Mouse (Mus musculus): ENCODE measurements around the gene Ptprr. TPM values are rescaled to one million over a fixed set of nuclear protein-coding genes. Genes with fewer than 3 reads are reported as not detected.

Gene Ptprr
- total RNA-seq, 2 experiments from 2014 or later: 17.0 TPM

DNA sequence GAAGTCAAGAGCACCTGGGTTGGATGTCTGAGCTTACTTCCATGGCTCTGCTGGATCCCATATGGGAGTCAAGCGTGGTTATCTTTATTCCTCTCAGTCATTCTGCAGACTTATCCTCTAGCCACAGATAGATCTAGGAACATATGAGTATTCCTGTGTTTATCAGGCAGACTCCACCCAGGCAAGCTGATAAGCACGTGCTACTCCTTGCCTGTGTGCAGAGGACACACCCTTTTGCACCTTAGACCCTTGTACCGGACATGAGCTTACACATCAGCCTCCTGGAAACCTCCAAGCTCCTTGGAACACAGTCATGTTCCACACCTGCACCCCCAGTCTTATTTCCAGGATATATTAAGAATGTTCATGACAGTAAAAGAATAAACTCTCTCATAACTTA lies 165.2 kb downstream of the Ptprr start:
- Histone ChIP-seq H3K4me3 (no peak overlapping the region), H3K27ac (no peak overlapping the region)
- no peak for DNase-seq (ENCODE audit: low spot score in 2 of 2)
- no peak for TF ChIP-seq CTCF (conservative IDR thresholded peaks at IDR 0.05)

DNA sequence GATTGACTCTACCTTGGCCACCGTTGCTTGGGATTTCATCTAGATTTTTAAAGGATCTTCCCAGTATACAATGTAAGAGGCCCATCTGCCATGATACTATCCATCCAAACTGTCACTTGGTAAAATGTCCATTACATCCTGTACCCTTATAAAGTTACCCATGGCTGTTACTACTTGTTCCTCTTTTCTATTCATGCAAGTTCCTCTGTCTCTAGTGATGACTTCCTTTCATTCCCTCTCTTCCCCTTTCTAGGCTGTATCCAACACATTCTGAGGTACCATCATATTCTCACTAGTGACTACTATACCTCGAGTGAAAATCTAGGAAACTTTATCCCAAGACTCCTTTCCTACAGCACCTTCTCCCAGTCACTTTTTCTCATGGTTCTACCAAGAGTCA lies 173.7 kb downstream of the Ptprr start:
- DNase-seq (ENCODE audit: low spot score in 2 of 2): no peak
- no peak for TF ChIP-seq CTCF (conservative IDR thresholded peaks at IDR 0.05)
- no peak overlapping the region for H3K27ac ChIP-seq
- no peak overlapping the region for H3K4me3 ChIP-seq

DNA sequence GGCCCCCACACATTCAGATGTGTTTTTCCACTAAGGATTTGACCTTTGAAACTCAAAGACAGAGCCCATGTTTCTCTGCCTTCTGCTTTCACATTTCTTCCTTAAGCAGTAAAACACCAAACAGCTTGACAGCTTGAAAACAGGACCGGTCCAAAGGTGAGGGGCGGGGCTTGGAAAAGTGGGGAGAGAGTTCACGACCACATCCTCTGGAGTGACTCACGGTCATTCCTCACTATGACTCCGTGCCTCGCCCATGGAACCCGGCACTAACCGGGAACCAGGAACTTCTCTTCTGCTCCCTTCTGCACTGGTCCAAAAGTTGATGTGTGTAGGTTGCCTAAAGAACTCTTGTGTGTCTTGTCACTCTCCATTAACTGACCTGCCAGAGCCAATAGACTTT lies 174.3 kb downstream of the Ptprr start:
- no peak for DNase-seq (ENCODE audit: low spot score in 2 of 2)
- H3K27ac ChIP-seq: no peak overlapping the region
- no peak for TF ChIP-seq CTCF (conservative IDR thresholded peaks at IDR 0.05)
- H3K4me3 ChIP-seq: no peak overlapping the region

DNA sequence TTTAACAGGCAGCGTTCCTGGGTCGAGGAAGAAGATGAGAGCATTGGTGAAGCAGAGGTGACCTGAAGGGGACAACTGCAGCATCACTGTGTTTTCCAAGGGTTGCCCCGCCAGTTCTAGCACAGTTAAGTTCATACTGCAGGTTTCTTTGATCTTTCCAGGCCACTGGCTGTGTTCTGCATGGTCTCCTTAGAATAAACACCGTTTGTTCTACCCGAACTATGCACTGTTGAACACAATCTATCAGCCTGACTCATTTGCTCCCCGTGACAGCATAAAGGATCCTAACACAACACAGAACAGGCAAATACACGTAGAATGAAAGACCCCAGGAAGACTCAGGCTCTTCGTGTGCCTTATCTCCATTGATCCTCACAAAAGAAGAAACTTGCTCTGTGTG lies 176.4 kb downstream of the Ptprr start:
- no peak overlapping the region for H3K27ac ChIP-seq
- no peak overlapping the region for H3K4me3 ChIP-seq
- TF ChIP-seq CTCF (conservative IDR thresholded peaks at IDR 0.05): no peak
- DNase-seq (ENCODE audit: low spot score in 2 of 2): no peak

DNA sequence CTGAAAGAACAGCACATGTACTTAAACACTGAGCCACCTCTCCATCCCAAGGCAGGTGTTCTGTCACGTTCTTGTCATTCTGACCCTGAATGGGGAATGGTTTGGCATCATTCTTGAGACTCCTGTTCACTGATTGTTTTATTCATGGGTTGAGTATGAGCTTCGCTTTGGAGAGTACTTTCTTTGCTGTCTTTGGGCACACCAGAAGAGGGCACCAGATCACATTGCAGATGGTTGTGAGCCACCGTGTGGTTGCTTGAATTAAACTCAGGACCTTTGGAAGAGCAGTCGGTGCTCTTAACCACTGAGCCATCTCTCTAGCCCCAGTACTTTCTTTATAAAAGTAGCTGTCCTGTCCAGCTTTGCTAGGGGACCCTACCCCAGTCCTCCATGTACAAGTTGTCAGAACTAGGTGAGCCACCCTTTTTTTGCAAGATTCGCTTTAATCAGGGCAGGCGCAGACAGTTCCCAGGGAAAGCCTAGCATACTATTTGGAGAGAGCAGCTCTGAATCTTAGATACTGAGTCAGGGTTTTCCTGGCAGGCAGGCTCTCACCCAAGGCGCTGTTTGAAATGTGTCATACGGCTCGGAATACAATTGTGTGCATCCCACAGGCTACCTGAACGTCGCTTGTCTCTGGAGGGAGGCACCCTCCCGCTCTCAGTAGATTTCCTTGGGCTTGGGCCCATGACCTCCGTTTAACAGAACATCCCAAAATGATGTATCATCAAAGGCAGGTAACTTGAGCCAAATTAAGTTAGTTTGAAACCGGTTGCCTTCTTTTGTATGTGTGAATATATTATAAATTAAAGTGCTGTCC lies 178.8 kb downstream of the Ptprr start:
- peak; percentile 72 for TF ChIP-seq CTCF (conservative IDR thresholded peaks at IDR 0.05)
- peak; percentile 22 to 29 for DNase-seq (ENCODE audit: low spot score in 2 of 2)
- no peak overlapping the region for H3K27ac ChIP-seq
- H3K4me3 ChIP-seq: peak overlapping the region; percentile 5; the same call in 1 of the 2 replicates

DNA sequence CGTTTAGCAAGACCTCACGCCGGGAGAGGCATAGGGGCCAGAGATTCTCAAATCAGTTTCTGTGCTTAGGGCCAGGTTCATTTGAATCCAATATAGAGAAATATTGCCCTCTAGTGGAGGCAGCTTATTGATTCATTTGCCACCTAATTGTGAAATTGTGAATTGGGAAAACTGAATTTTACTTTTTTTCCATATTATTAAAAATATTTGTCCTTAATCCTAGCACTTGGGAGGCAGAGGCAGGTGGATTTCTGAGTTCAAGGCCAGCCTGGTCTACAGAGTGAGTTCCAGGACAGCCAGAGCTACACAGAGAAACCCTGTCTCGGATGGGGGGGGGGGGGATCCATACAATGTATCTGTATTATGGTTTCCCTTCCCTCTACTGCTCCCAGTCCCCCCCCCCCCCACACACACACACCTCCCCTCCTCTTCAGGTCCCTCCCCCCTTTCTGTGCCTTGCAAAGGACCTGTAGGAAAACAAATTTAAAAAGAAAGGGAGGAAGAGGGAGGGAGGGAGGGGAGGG lies 179.5 kb downstream of the Ptprr start:
- peak; percentile 80 for TF ChIP-seq CTCF (conservative IDR thresholded peaks at IDR 0.05)
- Histone ChIP-seq H3K4me3 (peak overlapping the region; percentile 5; the same call in 1 of the 2 replicates), H3K27ac (no peak overlapping the region)
- DNase-seq (ENCODE audit: low spot score in 2 of 2): peak; percentile 16 to 42

DNA sequence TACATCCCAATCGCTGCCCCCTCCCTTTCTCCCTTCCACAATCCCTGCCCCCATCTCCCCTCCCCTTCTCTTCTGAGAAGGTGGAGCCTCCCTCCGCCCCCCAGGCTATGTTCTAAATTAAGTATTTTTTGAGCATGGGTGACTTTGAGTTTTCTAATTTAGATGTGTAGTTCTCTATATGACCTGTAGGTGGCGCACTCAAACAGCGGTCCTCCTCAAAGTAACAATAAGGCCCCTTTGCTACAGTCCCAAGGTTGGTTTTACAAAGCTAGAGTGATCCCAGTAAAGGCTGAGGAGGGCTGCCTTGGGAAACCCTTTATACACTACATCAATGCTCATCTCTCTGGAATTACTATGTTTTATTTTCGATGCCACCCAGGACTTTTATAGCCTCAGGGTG lies 181.0 kb downstream of the Ptprr start:
- TF ChIP-seq CTCF (conservative IDR thresholded peaks at IDR 0.05): peak; percentile 82
- Histone ChIP-seq H3K27ac (no peak overlapping the region), H3K4me3 (no peak overlapping the region)
- no peak for DNase-seq (ENCODE audit: low spot score in 2 of 2)

DNA sequence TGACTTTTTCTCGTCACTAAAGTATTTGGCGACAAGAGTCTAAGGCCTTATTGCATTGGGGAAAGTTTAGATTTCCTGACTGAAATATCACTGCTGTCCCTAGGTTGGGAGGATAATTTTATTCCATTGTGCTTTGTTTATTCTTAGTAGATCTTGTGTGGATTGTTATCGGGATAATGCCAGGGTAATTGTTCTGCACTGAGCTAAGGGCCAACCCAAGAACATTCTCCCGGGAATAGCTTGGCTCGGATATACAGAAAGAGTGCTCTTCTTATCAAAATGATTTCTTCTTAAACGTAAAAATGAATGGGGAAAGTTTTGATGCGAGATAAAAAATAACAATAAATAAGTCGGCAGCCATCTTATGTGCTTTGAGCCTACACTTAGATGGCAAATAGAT lies 183.5 kb downstream of the Ptprr start:
- DNase-seq (ENCODE audit: low spot score in 2 of 2): no peak
- no peak for TF ChIP-seq CTCF (conservative IDR thresholded peaks at IDR 0.05)
- no peak overlapping the region for H3K27ac ChIP-seq
- H3K4me3 ChIP-seq: no peak overlapping the region

DNA sequence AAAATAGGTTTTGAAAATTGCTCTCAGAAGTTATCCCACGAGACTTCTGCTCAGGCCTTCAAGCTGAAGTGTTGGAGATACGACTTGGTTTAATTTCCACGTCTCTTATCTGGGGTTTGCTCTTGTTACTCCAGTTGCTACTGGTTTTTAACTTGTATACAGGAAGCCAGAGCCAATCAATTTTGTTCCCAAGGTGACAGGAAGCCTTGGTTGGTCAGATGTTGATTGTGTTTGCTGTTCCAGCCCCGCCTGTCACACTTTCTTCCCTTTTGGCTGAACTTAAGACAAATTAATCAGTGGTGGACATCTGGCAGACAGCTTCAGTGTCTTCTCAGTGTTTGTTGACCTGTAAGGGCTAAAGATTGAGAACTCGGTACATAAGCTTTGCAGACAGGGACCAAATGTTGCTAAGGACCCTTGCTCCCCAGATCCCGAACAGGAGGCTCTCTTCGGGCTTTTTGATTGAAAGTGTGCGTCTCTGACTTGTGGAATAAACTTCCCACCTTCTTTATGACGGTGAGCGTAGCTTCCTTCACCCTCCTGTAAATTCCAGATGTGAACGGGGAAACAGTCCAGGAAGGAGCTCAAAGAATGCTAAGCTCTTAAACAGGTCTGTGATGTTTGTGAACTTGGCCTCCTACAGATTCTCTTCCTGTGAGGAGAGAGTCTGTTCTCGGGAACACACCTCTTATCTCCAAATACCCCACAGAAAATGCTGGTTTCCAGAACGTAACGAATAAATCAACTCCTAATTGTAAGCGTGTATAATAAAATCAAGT lies 187.8 kb downstream of the Ptprr start:
- no peak for DNase-seq (ENCODE audit: low spot score in 2 of 2)
- Histone ChIP-seq H3K4me3 (no peak overlapping the region), H3K27ac (peak overlapping the region; percentile 32)
- TF ChIP-seq CTCF (conservative IDR thresholded peaks at IDR 0.05): no peak

DNA sequence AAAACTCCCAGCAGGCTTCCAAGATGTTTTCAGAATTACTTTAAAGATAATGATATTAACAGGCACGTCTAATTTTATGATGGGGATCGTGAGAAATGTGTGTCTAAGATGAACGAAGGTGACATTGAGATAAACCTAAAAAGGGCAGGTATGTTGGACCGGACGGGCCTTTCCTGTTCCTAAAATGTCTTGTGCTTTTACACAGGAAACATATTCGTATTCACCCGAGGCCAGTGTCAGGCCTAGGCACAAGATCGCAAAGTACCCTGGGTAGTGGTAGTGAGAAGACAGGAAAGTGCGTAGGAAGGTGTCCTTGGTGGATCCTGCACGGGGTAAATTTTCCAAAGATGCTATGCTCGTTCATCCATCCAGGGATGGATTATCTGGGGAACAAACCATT lies 188.4 kb downstream of the Ptprr start:
- H3K4me3 ChIP-seq: no peak overlapping the region
- DNase-seq (ENCODE audit: low spot score in 2 of 2): no peak
- no peak for TF ChIP-seq CTCF (conservative IDR thresholded peaks at IDR 0.05)
- H3K27ac ChIP-seq: peak overlapping the region; percentile 32

DNA sequence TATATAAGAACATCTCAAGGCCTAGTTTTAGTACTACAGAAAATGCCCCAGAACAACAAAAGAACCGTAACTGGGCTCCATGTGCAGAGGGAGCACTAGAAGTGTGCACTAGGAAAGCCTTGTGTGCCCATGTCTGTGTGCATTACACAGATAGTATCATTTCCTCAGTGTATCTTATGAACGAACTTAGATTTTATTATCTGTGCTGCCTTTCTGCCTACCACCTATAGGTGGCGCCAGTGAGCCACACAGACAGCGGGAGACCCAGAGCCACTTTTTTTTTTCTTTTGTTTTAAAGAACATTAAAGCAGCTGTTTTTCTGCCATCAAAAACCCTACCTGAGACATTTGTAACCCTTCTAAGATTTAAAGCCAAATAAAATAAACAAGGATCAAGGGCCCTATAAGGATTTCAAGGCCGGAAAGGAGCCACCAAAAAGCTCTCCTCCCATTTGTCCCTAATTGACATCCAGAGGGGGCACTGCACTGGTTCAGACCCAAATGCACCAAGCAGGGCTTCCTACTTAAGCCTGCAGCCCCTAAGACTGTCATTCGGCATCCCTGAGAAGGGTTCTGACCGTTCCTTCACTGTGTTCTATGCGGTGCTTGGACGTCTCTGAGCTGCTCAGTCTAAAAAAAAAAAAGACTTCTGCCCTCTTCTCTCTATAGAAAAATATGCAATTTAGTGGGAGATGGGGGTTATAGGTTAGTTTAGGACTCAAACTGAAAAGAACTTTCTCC lies 190.1 kb downstream of the Ptprr start:
- no peak overlapping the region for H3K4me3 ChIP-seq
- peak; percentile 99 for TF ChIP-seq CTCF (conservative IDR thresholded peaks at IDR 0.05)
- peak overlapping the region; percentile 37; the same call in 1 of the 2 replicates for H3K27ac ChIP-seq
- peak; percentile 14 to 43 for DNase-seq (ENCODE audit: low spot score in 2 of 2)

DNA sequence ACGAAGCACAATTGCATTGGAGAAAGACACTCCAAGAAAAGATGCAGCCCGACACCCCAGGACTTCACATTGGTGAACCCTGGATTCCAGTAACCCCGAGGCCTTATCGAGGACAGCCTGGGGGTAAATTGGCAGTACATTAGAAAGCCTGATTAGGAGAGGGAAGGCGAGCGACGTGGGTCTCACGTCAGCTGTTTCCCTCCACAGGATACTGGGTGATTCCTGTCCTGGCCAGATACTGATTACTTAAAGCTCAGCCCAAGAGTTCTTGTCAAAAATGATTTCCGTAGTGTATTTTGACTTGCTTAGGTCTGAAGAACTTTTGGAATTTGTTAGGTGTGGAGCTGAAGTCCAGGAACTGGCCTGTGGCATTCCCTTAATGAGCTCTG lies 190.7 kb downstream of the Ptprr start:
- no peak for TF ChIP-seq CTCF (conservative IDR thresholded peaks at IDR 0.05)
- Histone ChIP-seq H3K27ac (peak overlapping the region; percentile 37; the same call in 1 of the 2 replicates), H3K4me3 (no peak overlapping the region)
- DNase-seq (ENCODE audit: low spot score in 2 of 2): no peak

DNA sequence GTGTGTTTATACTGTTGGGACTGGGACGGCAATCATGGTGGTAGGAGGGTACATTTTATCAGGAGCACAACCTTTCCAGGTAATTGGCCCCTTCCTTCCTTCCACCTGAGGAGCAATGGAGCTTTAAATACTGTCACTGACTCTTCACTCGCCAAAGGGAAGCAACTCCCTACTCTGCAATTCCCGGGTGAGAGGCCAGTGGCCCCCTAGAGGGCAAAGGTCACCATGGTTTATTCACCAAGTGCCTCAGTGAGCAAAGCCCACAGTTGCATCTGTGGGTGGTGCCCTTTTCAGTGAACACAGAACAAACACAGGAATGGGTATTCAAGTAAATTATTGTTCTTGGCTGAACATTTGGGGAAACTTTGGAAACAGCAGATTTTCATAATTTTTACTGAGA lies 194.1 kb downstream of the Ptprr start:
- peak; percentile 12; the same call in 1 of the 2 replicates for TF ChIP-seq CTCF (conservative IDR thresholded peaks at IDR 0.05)
- Histone ChIP-seq H3K27ac (no peak overlapping the region), H3K4me3 (no peak overlapping the region)
- DNase-seq (ENCODE audit: low spot score in 2 of 2): no peak

Data from layer of hippocampus, adult 2 months (tissue).